Mouse (Mus musculus) CH12.LX (cell line): ENCODE data around the gene Oscar. TPM values are rescaled to one million over a fixed set of nuclear protein-coding genes. Genes with fewer than 3 reads are reported as not detected.

Experiments
- DNase-seq: peaks from one replicate; pipeline ENCODE4 v3.0.0-alpha.2; 2013; ENCODE audit errors: extremely low read depth
- H3K27ac ChIP-seq: 2 replicates; pipeline ENCODE4 v1.5.1; 2012; ENCODE audit warnings: low read depth, mild to moderate bottlenecking, control low read depth, moderate library complexity; ENCODE audit not compliant: insufficient read depth
- H3K27me3 ChIP-seq: replicated peaks from 2 replicates; pipeline ENCODE3; 2012; ENCODE audit warnings: inconsistent platforms
- H3K36me3 ChIP-seq, 2 experiments: replicated peaks in 1 of 2; 2 replicates each; pipeline versions ENCODE3 to v1.6.1; 2012; ENCODE audit warnings: inconsistent platforms in 1 of 2, low read length in 1 of 2, mild to moderate bottlenecking in 1 of 2, mixed read lengths in 1 of 2, moderate library complexity in 1 of 2; ENCODE audit not compliant: control insufficient read depth in 1 of 2, insufficient read depth in 1 of 2
- H3K4me1 ChIP-seq, 2 experiments: 2 replicates each; pipeline ENCODE4 v1.6.1; 2012; ENCODE audit warnings: inconsistent platforms in 1 of 2, moderate library complexity in 1 of 2; ENCODE audit not compliant: insufficient read depth in 2 of 2, control insufficient read depth in 1 of 2
- H3K4me2 ChIP-seq: 2 replicates; pipeline ENCODE4 v1.6.1; 2012; ENCODE audit warnings: low read depth, mild to moderate bottlenecking, control low read depth; ENCODE audit not compliant: poor library complexity, insufficient read depth, severe bottlenecking
- H3K4me3 ChIP-seq, 3 experiments: fragments of 150-350 bp in 1 of 3; sonication (generic) in 1 of 3; replicated peaks in 1 of 3; 2 replicates each; pipeline versions ENCODE3 to v1.5.1; 2011 to 2012; ENCODE audit warnings: low read depth in 2 of 3, low read length in 2 of 3, mild to moderate bottlenecking in 2 of 3, moderate library complexity in 2 of 3, control low read depth in 1 of 3, improper control_type of control experiment in 1 of 3, inconsistent platforms in 1 of 3, mixed read lengths in 1 of 3; ENCODE audit not compliant: poor library complexity in 1 of 3
- H3K79me2 ChIP-seq: replicated peaks from 2 replicates; pipeline ENCODE4 v1.6.1; 2012; ENCODE audit warnings: mild to moderate bottlenecking, moderate library complexity; ENCODE audit not compliant: control insufficient read depth, poor library complexity, insufficient read depth, severe bottlenecking; ENCODE audit errors: extremely low read depth
- H3K9ac ChIP-seq: 2 replicates; pipeline ENCODE4 v1.6.1; 2012; ENCODE audit warnings: low read depth, mild to moderate bottlenecking, control low read depth, moderate library complexity; ENCODE audit not compliant: insufficient read depth
- H3K9me3 ChIP-seq: replicated peaks from 2 replicates; pipeline ENCODE3; 2012; ENCODE audit warnings: low read length, inconsistent platforms, mixed read lengths
- BHLHE40 ChIP-seq: IDR thresholded peaks from 2 replicates; pipeline ENCODE4 v1.6.1; 2011; ENCODE audit warnings: mild to moderate bottlenecking, low read depth, low read length, improper control_type of control experiment
- CHD2 ChIP-seq: IDR thresholded peaks from 2 replicates; pipeline ENCODE4 v1.6.1; 2011; ENCODE audit warnings: low read length, improper control_type of control experiment
- CTCF ChIP-seq, 2 experiments: IDR thresholded peaks in 1 of 2; conservative IDR thresholded peaks in 1 of 2; 2 replicates each; pipeline ENCODE4 v1.5.1; 2011 to 2012; ENCODE audit warnings: low read depth in 2 of 2, low read length in 2 of 2, improper control_type of control experiment in 1 of 2, inconsistent platforms in 1 of 2, mild to moderate bottlenecking in 1 of 2, moderate library complexity in 1 of 2
- E2F4 ChIP-seq: IDR thresholded peaks from 2 replicates; pipeline ENCODE4 v1.6.1; 2011; ENCODE audit warnings: low read depth, low read length, improper control_type of control experiment; ENCODE audit not compliant: insufficient replicate concordance
- ELF1 ChIP-seq: IDR thresholded peaks from 2 replicates; pipeline ENCODE4 v1.6.1; 2014; ENCODE audit warnings: low read depth, mild to moderate bottlenecking, inconsistent platforms, low read length, improper control_type of control experiment
- ETS1 ChIP-seq: conservative IDR thresholded peaks from 2 replicates; pipeline ENCODE4 v1.6.1; 2012; ENCODE audit warnings: low read depth, mild to moderate bottlenecking, inconsistent platforms, low read length, improper control_type of control experiment, moderate library complexity
- GABPA ChIP-seq: IDR thresholded peaks from 2 replicates; pipeline ENCODE4 v1.6.1; 2012; ENCODE audit warnings: low read depth, low read length, improper control_type of control experiment, inconsistent platforms; ENCODE audit not compliant: insufficient replicate concordance
- JUN ChIP-seq: IDR thresholded peaks from 2 replicates; pipeline ENCODE4 v1.6.1; 2011; ENCODE audit warnings: low read depth, mild to moderate bottlenecking, low read length, improper control_type of control experiment, moderate library complexity; ENCODE audit not compliant: insufficient read depth
- JUND ChIP-seq: conservative IDR thresholded peaks from 2 replicates; pipeline ENCODE4 v1.6.1; 2011; ENCODE audit warnings: low read depth, low read length, improper control_type of control experiment
- MAX ChIP-seq: IDR thresholded peaks from 2 replicates; pipeline ENCODE4 v1.6.1; 2011; ENCODE audit warnings: low read length, improper control_type of control experiment
- MXI1 ChIP-seq: IDR thresholded peaks from 2 replicates; pipeline ENCODE4 v1.6.1; 2011; ENCODE audit warnings: mild to moderate bottlenecking, low read depth, low read length, improper control_type of control experiment
- MYC ChIP-seq: IDR thresholded peaks from 2 replicates; pipeline ENCODE4 v1.6.1; 2011; ENCODE audit warnings: low read depth, mild to moderate bottlenecking, improper control_type of control experiment, low read length
- NRF1 ChIP-seq: IDR thresholded peaks from 2 replicates; pipeline ENCODE4 v1.6.1; 2014; ENCODE audit warnings: low read depth, mild to moderate bottlenecking, inconsistent platforms, low read length, improper control_type of control experiment, moderate library complexity
- POLR2A ChIP-seq: IDR thresholded peaks from 2 replicates; pipeline ENCODE4 v1.6.1; 2011; ENCODE audit warnings: low read depth, mild to moderate bottlenecking, improper control_type of control experiment, low read length
- RAD21 ChIP-seq: IDR thresholded peaks from 2 replicates; pipeline ENCODE4 v1.6.1; 2011; ENCODE audit warnings: low read depth, mild to moderate bottlenecking, low read length, improper control_type of control experiment, moderate library complexity
- RCOR1 ChIP-seq: conservative IDR thresholded peaks from 2 replicates; pipeline ENCODE4 v1.6.1; 2012; ENCODE audit warnings: low read depth, mild to moderate bottlenecking, inconsistent platforms, low read length, improper control_type of control experiment
- SMC3 ChIP-seq: IDR thresholded peaks from 2 replicates; pipeline ENCODE4 v1.6.1; 2011; ENCODE audit warnings: low read depth, low read length, improper control_type of control experiment
- TBP ChIP-seq: conservative IDR thresholded peaks from 2 replicates; pipeline ENCODE4 v1.6.1; 2011; ENCODE audit warnings: low read depth, low read length, improper control_type of control experiment
- TCF12 ChIP-seq: IDR thresholded peaks from 2 replicates; pipeline ENCODE4 v1.6.1; 2014; ENCODE audit warnings: low read depth, mild to moderate bottlenecking, inconsistent platforms, low read length, improper control_type of control experiment
- USF1 ChIP-seq: IDR thresholded peaks from 2 replicates; pipeline ENCODE4 v1.6.1; 2014; ENCODE audit warnings: low read depth, mild to moderate bottlenecking, inconsistent platforms, low read length, improper control_type of control experiment
- USF2 ChIP-seq: conservative IDR thresholded peaks from 2 replicates; pipeline ENCODE4 v1.6.1; 2011; ENCODE audit warnings: low read depth, low read length, improper control_type of control experiment
- ZC3H11A ChIP-seq: IDR thresholded peaks from 2 replicates; pipeline ENCODE4 v1.6.1; 2012; ENCODE audit warnings: low read depth, mild to moderate bottlenecking, inconsistent platforms, low read length, improper control_type of control experiment
- ZKSCAN1 ChIP-seq: IDR thresholded peaks from 2 replicates; pipeline ENCODE4 v1.6.1; 2012; ENCODE audit warnings: low read depth, inconsistent platforms, low read length, improper control_type of control experiment, borderline replicate concordance
- ZMIZ1 ChIP-seq: IDR thresholded peaks from 2 replicates; pipeline ENCODE4 v1.6.1; 2012; ENCODE audit warnings: low read depth, mild to moderate bottlenecking, inconsistent platforms, low read length, improper control_type of control experiment
- ZNF384 ChIP-seq: IDR thresholded peaks from 2 replicates; pipeline ENCODE4 v1.6.1; 2012; ENCODE audit warnings: low read depth, low read length, improper control_type of control experiment, inconsistent platforms
- dilution Hi-C: fragments of 300-500 bp; cut with MboI; formaldehyde crosslinking; loops from 2 replicates; pipeline ENCODE4 v1.14.3; 2020; ENCODE audit warnings: low sequenced_read_pairs; ENCODE audit not compliant: extremely low pct_unique_long_range_greater_than_20kb, extremely low pct_ligation_motif_present
- in situ Hi-C: fragments of 300-500 bp; cut with MboI; formaldehyde crosslinking; loops from 3 replicates; pipeline ENCODE4 v1.14.3; 2019; ENCODE audit warnings: low sequenced_read_pairs, low pct_ligation_motif_present, low pct_unique_long_range_greater_than_20kb, mixed read lengths
- polyA plus RNA-seq: library from polyadenylated mRNA; unstranded; fragments of >175 nt; gene quantifications from 2 replicates; pipeline ENCODE4 v1.2.1, GENCODE M21; 2012; ENCODE audit warnings: low read depth; ENCODE audit not compliant: insufficient read length
- total RNA-seq, 2 experiments: library from RNA; depleted of rRNA; stranded (reverse); fragments of 300-350 nt in 1 of 2; fragments of >200 nt in 1 of 2; gene quantifications; 2 replicates each; pipeline ENCODE4 v1.2.3; 2012 to 2014

Gene Oscar
- total and polyA plus RNA-seq, 3 experiments: 0.39 TPM; not detected in 2

DNA sequence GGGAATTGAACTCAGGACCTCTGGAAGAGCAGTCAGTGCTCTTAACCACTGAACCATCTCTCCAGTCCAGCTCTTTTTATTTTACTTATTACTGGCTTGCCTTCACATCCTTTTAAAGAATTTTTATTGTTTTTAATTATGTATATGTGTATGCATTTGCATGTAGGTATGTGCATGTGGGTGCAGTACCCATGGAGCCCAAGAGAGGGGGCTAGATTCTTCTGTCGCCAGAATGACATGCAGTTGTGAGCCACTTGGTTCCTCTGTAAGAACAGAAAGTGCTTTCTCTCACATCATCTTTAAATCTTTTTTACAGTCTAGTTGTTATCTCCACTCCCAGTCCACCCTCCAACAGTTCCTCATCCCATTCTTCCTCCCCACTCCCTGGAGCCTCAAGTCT is 24.4 kb downstream of the Oscar start:
- TF ChIP-seq ETS1 (no peak), ZC3H11A (no peak), JUN (no peak), JUND (no peak), NRF1 (no peak), MYC (no peak), BHLHE40 (no peak), USF1 (no peak), ZNF384 (no peak), GABPA (no peak), TCF12 (no peak), SMC3 (no peak), CHD2 (no peak)
- in situ Hi-C loops: no loop called here
- no peak for DNase-seq
- Histone ChIP-seq H3K9me3 (no peaks in the 10 kb centered on the region), H3K9ac (no peak overlapping the region), H3K4me1 (peaks cover 0 to 6% of the 10 kb centered on the region in 2 experiments; a peak in 1 of 4 replicates), H3K4me3 (no peak overlapping the region), H3K36me3 (no peaks in the 10 kb centered on the region), H3K79me2 (no peaks in the 10 kb centered on the region), H3K27me3 (no peaks in the 10 kb centered on the region), H3K27ac (no peak overlapping the region), H3K4me2 (no peak overlapping the region)
- dilution Hi-C loops: no loop called here

DNA sequence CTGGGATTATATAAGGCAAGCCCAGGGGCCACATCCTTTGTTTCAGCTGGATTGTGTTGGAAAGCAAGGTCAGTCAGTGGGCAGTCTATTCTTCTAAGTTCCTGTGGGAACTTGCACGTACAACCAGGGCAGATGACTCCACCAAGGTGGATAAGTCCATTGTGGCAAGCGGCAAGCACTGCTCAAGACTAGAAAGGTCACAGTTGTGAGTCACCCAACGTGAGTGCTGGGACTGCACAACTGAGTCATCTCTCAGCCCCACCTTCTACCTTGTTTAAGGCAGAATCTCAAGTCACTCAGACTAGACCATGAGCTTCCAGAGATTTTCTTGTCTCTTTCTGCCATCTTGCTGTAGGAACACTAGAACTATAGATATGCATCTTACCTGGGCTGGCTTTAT is 25.4 kb downstream of the Oscar start:
- Histone ChIP-seq H3K27me3 (no peaks in the 10 kb centered on the region), H3K9me3 (no peaks in the 10 kb centered on the region), H3K9ac (no peak overlapping the region), H3K4me2 (no peak overlapping the region), H3K36me3 (no peaks in the 10 kb centered on the region), H3K27ac (no peak overlapping the region), H3K4me3 (no peak overlapping the region), H3K4me1 (peaks cover 0 to 6% of the 10 kb centered on the region in 2 experiments; a peak in 1 of 4 replicates), H3K79me2 (no peaks in the 10 kb centered on the region)
- in situ Hi-C loops: no loop called here
- no peak for DNase-seq
- no peak for TF ChIP-seq TBP
- no peak for TF ChIP-seq RCOR1
- no peak for TF ChIP-seq ELF1
- no peak for TF ChIP-seq MXI1
- no peak for TF ChIP-seq CTCF (conservative IDR thresholded peaks at IDR 0.05 in 1 of 2, IDR thresholded peaks at IDR 0.05 in 1 of 2; ENCODE audit: low read depth in 2 of 2, low read length in 2 of 2)
- TF ChIP-seq POLR2A: no peak
- TF ChIP-seq ZKSCAN1: no peak
- no peak for TF ChIP-seq MAX
- no peak for TF ChIP-seq CHD2
- no peak for TF ChIP-seq USF2
- TF ChIP-seq RAD21: no peak
- TF ChIP-seq ZMIZ1: no peak
- TF ChIP-seq E2F4: no peak
- no peak for TF ChIP-seq MYC
- TF ChIP-seq, all 38 proteins: peak for 0
- dilution Hi-C loops: no loop called here
